Mouse (Mus musculus): ENCODE measurements at regions not wholly inside any gene's neighbourhood (a gene's known extent, or its start where the extent isn't known, plus 50 kb on each side); places are given as distances from the start of the nearest gene placed in this dataset.

- TF ChIP-seq MAX (IDR thresholded peaks at IDR 0.05) (no peak), CTCF (IDR thresholded peaks at IDR 0.05; ENCODE audit: control insufficient read depth, insufficient read depth, insufficient read length) (no peak), MYOG (IDR thresholded peaks at IDR 0.05; ENCODE audit: control insufficient read depth, extremely low read depth, insufficient read length) (no peak), USF1 (IDR thresholded peaks at IDR 0.05; ENCODE audit: low read depth) (no peak), CEBPB (IDR thresholded peaks at IDR 0.05; ENCODE audit: low read depth) (no peak), MYOD1 (IDR thresholded peaks at IDR 0.05; ENCODE audit: control insufficient read depth, insufficient read length, low read depth) (no peak)
Observed at GRCm38 (mm10) chr13:16222942-16223600, 211.4 kb downstream of the Inhba start.

Data from C2C12 (cell line).